Mouse (Mus musculus) MEL (cell line): ENCODE results near the gene Ttc3.
A peak's percentile ranks its signal among the peaks of the same experiment; 100 is the strongest.
"Not testable (repeated sequence)": the region's sequence is repeated elsewhere in the genome, so short reads cannot be mapped to it uniquely, and the experiment has no call there.

ENCODE experiments used
- BHLHE40 ChIP-seq: IDR thresholded peaks from 2 replicates; pipeline ENCODE4 v1.6.1; 2012; ENCODE audit warnings: low read depth, mild to moderate bottlenecking, inconsistent platforms, low read length, improper control_type of control experiment, borderline replicate concordance
- CHD1 ChIP-seq: IDR thresholded peaks from 2 replicates; pipeline ENCODE4 v1.6.1; 2012; ENCODE audit warnings: low read depth, mild to moderate bottlenecking, inconsistent platforms, low read length, improper control_type of control experiment
- GATA1 ChIP-seq: IDR thresholded peaks from 2 replicates; pipeline ENCODE4 v1.6.1; 2011; ENCODE audit warnings: low read depth, low read length, improper control_type of control experiment
- MXI1 ChIP-seq: IDR thresholded peaks from 2 replicates; pipeline ENCODE4 v1.6.1; 2011; ENCODE audit warnings: mild to moderate bottlenecking, low read depth, low read length, improper control_type of control experiment
- POLR2A ChIP-seq, 2 experiments: IDR thresholded peaks; 2 replicates each; pipeline ENCODE4 v1.6.1; 2011 to 2012; ENCODE audit warnings: low read length in 2 of 2, mild to moderate bottlenecking in 2 of 2, control low read depth in 1 of 2, improper control_type of control experiment in 1 of 2, low read depth in 1 of 2, moderate library complexity in 1 of 2; ENCODE audit not compliant: control insufficient read depth in 1 of 2, insufficient read depth in 1 of 2, poor library complexity in 1 of 2
- RCOR1 ChIP-seq: IDR thresholded peaks from 2 replicates; pipeline ENCODE4 v1.6.1; 2012; ENCODE audit warnings: low read depth, mild to moderate bottlenecking, inconsistent platforms, low read length, improper control_type of control experiment

DNA sequence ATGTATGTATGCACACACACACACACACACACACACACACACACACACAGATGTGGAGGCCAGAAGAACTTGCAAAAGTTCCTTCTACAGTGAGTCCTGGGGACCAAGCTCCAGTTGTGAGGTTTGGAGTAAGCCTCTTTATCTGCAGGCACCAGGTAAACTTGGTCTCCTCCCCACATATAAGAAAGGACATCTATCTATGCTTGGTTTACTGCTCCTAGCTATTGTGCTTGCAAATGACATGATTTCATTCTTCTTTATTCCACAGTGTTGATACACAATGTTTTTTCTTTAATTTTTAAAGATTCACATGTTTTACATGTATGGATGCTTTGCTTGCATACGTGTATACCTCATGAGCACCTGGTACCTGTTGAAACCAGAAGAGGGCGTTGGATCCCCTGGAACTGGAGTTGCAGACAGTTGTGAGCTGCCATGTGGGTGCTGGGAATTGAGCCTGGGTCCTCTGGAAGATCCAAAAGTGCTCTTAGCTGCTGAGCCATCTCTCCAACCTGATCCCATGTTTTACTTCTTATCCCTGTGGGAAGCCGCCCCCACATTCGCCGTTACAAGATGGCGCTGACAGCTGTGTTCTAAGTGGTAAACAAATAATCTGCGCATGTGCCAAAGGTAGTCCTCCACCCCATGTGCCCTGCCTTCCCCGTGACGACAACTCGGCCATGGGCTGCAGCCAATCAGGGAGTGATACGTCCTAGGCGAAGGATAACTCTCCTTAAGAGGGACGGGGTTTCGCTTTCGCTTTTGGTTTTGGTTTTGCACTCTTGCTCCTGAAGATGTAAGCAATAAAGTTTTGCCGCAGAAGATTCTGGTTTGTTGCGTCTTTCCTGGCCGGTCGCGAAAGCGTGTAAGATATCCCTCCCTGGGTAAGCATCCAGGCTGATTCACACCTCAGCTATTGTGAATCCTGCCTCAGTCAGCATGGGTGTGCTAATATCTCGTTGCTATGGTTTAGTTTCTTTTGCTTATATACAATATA is 31.0 kb upstream of the Ttc3 start:
- TF ChIP-seq RCOR1; POLR2A (IDR thresholded peaks at IDR 0.05; ENCODE audit: control insufficient read depth in 1 of 2, insufficient read depth in 1 of 2, low read depth in 1 of 2, low read length in 2 of 2, poor library complexity in 1 of 2); CHD1; GATA1; BHLHE40: not testable (repeated sequence)
- TF ChIP-seq MXI1 = peak; percentile 66
